Comparison of ENCODE assay signal across 7 mouse cellular contexts in genomic region chr16:38092598-38092997, GRCm38 (mm10). TPM values are rescaled to one million over a fixed set of nuclear protein-coding genes. Genes with fewer than 3 reads are reported as not detected.
DNase-seq lines count a peak whose midpoint lies in the region; ATAC-seq and TF ChIP-seq lines count a peak whose summit lies in the region.

No protein-coding gene starts in this region.

- H3K9me3 ChIP-seq in lung, postnatal 0 days (ENCODE audit: low read length): no peaks in the 10 kb centered on the region
- H3K9me3 ChIP-seq in forebrain, embryonic 13.5 days (replicated peaks): no peaks in the 10 kb centered on the region
- no peaks in the 10 kb centered on the region for H3K9me3 ChIP-seq in limb, embryonic 11.5 days (ENCODE audit: control insufficient read depth, low read length)
- H3K9me3 ChIP-seq in neural tube, embryonic 14.5 days (ENCODE audit: control insufficient read depth, low read length): no peaks in the 10 kb centered on the region

- peak overlapping the region; percentile 67 for H3K4me2 ChIP-seq in lung, postnatal 0 days (replicated peaks; ENCODE audit: low read depth, low read length)
- peak overlapping the region; percentile 91 for H3K4me2 ChIP-seq in forebrain, embryonic 13.5 days
- H3K4me2 ChIP-seq in limb, embryonic 11.5 days (ENCODE audit: low read depth, severe bottlenecking): peak overlapping the region; percentile 79
- H3K4me2 ChIP-seq in neural tube, embryonic 14.5 days (ENCODE audit: low read depth, low read length): peak overlapping the region; percentile 83

- no peak for TF ChIP-seq EP300 in lung, postnatal 0 days (IDR thresholded peaks at IDR 0.05)

- H3K9ac ChIP-seq in lung, postnatal 0 days (replicated peaks; ENCODE audit: low read depth): peak overlapping the region; percentile 24
- H3K9ac ChIP-seq in forebrain, embryonic 13.5 days: peak overlapping the region; percentile 71
- H3K9ac ChIP-seq in limb, embryonic 11.5 days (ENCODE audit: low read length): peak overlapping the region; percentile 34
- H3K9ac ChIP-seq in neural tube, embryonic 14.5 days (replicated peaks; ENCODE audit: low read depth, low read length): peak overlapping the region; percentile 63

- peak overlapping the region; percentile 6; the same call in 1 of the 2 replicates for H3K27ac ChIP-seq in lung, postnatal 0 days (ENCODE audit: low read length)
- 0 out of 2 replicates have a peak overlapping the region, but pooled peaks have one; percentile 21 for H3K27ac ChIP-seq in forebrain, embryonic 13.5 days
- H3K27ac ChIP-seq in limb, embryonic 11.5 days (replicated peaks; ENCODE audit: low read depth, low read length): no peak overlapping the region
- H3K27ac ChIP-seq in neural tube, embryonic 14.5 days (ENCODE audit: low read depth, low read length): peak overlapping the region; percentile 39

- no peaks in the 10 kb centered on the region for H3K36me3 ChIP-seq in lung, postnatal 0 days (ENCODE audit: insufficient read depth, low read length)
- no peaks in the 10 kb centered on the region for H3K36me3 ChIP-seq in forebrain, embryonic 13.5 days (ENCODE audit: poor library complexity, severe bottlenecking)
- 0 out of 2 replicates have a peak, but pooled peaks cover 2% of the 10 kb centered on the region for H3K36me3 ChIP-seq in limb, embryonic 11.5 days (ENCODE audit: control insufficient read depth, insufficient read depth, low read length)
- no peaks in the 10 kb centered on the region for H3K36me3 ChIP-seq in neural tube, embryonic 14.5 days (ENCODE audit: control insufficient read depth, insufficient read depth, low read length)

- no peaks in the 10 kb centered on the region for H3K27me3 ChIP-seq in lung, postnatal 0 days (replicated peaks; ENCODE audit: insufficient read depth, low read length)
- no peaks in the 10 kb centered on the region for H3K27me3 ChIP-seq in forebrain, embryonic 13.5 days
- H3K27me3 ChIP-seq in limb, embryonic 11.5 days (ENCODE audit: control insufficient read depth, insufficient read depth, low read length): no peaks in the 10 kb centered on the region
- H3K27me3 ChIP-seq in neural tube, embryonic 14.5 days (ENCODE audit: control insufficient read depth, insufficient read depth, low read length): no peaks in the 10 kb centered on the region

- H3K4me1 ChIP-seq in lung, postnatal 0 days (ENCODE audit: insufficient read depth, low read depth, low read length): peaks cover 9% of the 10 kb centered on the region; the same call in 1 of the 2 replicates
- peaks cover 48% of the 10 kb centered on the region for H3K4me1 ChIP-seq in forebrain, embryonic 13.5 days
- H3K4me1 ChIP-seq in limb, embryonic 11.5 days (ENCODE audit: control insufficient read depth, insufficient read depth, low read length): peaks cover 8% of the 10 kb centered on the region; the same call in 1 of the 2 replicates
- H3K4me1 ChIP-seq in neural tube, embryonic 14.5 days (ENCODE audit: control insufficient read depth, insufficient read depth, low read length): peaks cover 41% of the 10 kb centered on the region

- WGBS in lung, postnatal 0 days: 4% methylated on average over 4 of the region's 4 CpGs
- 7% methylated on average over 4 of the region's 4 CpGs for WGBS in forebrain, embryonic 13.5 days
- 25% methylated on average over 4 of the region's 4 CpGs for WGBS in limb, embryonic 11.5 days
- 2% methylated on average over 4 of the region's 4 CpGs for whole genome bisulfite sequencing in neural tube, embryonic 14.5 days

- peak overlapping the region; percentile 86 for H3K4me3 ChIP-seq in lung, postnatal 0 days (ENCODE audit: low read depth, low read length)
- peak overlapping the region; percentile 95 for H3K4me3 ChIP-seq in forebrain, embryonic 13.5 days
- peak overlapping the region; percentile 35 for H3K4me3 ChIP-seq in limb, embryonic 11.5 days (ENCODE audit: low read depth, low read length)
- peak overlapping the region; percentile 90 for H3K4me3 ChIP-seq in neural tube, embryonic 14.5 days (ENCODE audit: low read depth, low read length)

- DNase-seq in lung, postnatal 0 days (ENCODE audit: low spot score): peak; percentile 22
- no peak for DNase-seq in lung, adult 18-20 months
- peak; percentile 42 for DNase-seq in limb, embryonic 11.5 days (ENCODE audit: low spot score)
- DNase-seq in frontal cortex, postnatal 10 days (ENCODE audit: low spot score in 2 of 2): no peak
- no peak for DNase-seq in right cerebral cortex, postnatal 10 days (ENCODE audit: low spot score in 2 of 2)

- no peak for ATAC-seq in lung, postnatal 0 days
- no peak for ATAC-seq in forebrain, embryonic 13.5 days
- ATAC-seq in limb, embryonic 11.5 days (ENCODE audit: insufficient number of reproducible peaks, low FRiP score, low TSS enrichment, low read depth): no peak
- ATAC-seq in neural tube, embryonic 14.5 days (ENCODE audit: low read depth): no peak

- no peak for TF ChIP-seq CTCF in lung, postnatal 0 days (IDR thresholded peaks at IDR 0.05)

RNA-seq across cellular contexts. Expression of gene Gsk3b, which starts 3.8 kb away (rescaled TPM):
- polyA plus RNA-seq in lung, postnatal 0 days (2015; fragmentation: Nextera tagmentation; extraction: Ambion mirVana): 43.0 and 51.0 TPM in 2 replicates
- polyA plus RNA-seq in forebrain, embryonic 13.5 days (2015; fragmentation: Nextera tagmentation; extraction: Ambion mirVana): 140 and 143 TPM in 2 replicates
- polyA plus RNA-seq in limb, embryonic 11.5 days (2014; fragmentation: Nextera tagmentation; extraction: Ambion mirVana): 67.5 and 70.4 TPM in 2 replicates
- polyA plus RNA-seq in neural tube, embryonic 14.5 days (2014; fragmentation: Nextera tagmentation; extraction: Ambion mirVana): 171 and 209 TPM in 2 replicates

Comparison
In these comparisons a context has a peak if more than half of its experiments do, and no peak if none do; other contexts are left out.
1. DNase-seq: peak in lung, postnatal 0 days (single experiment) and limb, embryonic 11.5 days (single experiment); none in lung, adult 18-20 months (0 of 2), frontal cortex, postnatal 10 days (0 of 2) and right cerebral cortex, postnatal 10 days (0 of 2).
2. H3K4me3 ChIP-seq: peak in every context shown above with its lines; median percentile 95 in forebrain, embryonic 13.5 days; 90 in neural tube, embryonic 14.5 days; 86 in lung, postnatal 0 days; 35 in limb, embryonic 11.5 days.
3. Peak in every context shown above with its lines, with median percentiles within 50 percentile points of each other: H3K4me2 ChIP-seq and H3K9ac ChIP-seq.